Mouse (Mus musculus) retina, adult 2 months (tissue): ENCODE data around the gene Meis2.

ENCODE experiments used
- DNase-seq: peaks from one replicate; pipeline ENCODE4 v3.0.0-alpha.2; 2012; ENCODE audit warnings: low read depth, low spot score

Gene Meis2

GRCm38 (mm10) chr2:116000514-116000913, 65.1 kb downstream of the Meis2 start:
- DNase-seq, result no peak

- no peak for DNase-seq
These were observed 66.8 kb downstream of the Meis2 start for GRCm38 (mm10) chr2:115998802-115999201.

DNA sequence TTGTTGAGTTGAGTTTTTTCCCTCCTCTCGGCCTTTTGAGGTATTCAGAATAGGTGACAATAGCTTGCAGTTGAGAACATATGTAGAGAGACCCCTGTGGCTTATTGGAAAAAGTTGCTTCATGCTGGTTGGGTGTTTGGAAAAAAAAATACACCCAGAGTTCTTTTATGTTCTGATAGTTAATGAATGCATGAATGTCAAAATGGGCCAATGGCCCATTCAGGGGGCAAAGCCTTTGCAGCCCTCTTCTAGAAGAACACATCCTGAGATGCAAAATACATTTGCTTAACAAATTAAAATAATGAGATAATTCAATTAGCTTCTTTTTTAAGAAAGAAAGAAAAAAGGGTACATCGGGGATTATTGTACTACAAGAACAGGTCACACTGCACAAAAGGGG, 69.2 kb downstream of the Meis2 start:
- DNase-seq, result no peak

GRCm38 (mm10) chr2:115993877-115994276, 71.8 kb downstream of the Meis2 start:
- no peak for DNase-seq

DNA sequence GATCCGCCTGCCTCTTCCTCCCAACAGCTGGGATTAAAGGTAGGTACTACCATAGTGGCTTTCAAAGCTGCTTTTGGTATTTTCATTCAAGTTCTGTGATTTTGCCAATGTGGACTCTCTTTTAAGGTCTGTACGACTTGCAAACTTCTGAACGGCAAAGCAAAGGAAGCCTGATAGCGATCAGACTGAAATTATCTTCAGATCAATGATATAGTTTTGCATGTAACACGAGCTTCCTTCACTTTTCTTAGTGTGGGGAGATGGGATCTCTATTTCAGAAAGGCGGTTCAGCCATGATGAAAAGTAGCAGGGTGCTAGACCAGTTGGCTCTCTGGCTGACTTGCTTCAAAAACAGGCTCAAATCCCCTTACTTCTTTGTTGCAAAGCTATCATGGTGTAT, 76.4 kb downstream of the Meis2 start:
- DNase-seq, result no peak

GRCm38 (mm10) chr2:115988448-115988847, 77.2 kb downstream of the Meis2 start:
- no peak for DNase-seq

DNA sequence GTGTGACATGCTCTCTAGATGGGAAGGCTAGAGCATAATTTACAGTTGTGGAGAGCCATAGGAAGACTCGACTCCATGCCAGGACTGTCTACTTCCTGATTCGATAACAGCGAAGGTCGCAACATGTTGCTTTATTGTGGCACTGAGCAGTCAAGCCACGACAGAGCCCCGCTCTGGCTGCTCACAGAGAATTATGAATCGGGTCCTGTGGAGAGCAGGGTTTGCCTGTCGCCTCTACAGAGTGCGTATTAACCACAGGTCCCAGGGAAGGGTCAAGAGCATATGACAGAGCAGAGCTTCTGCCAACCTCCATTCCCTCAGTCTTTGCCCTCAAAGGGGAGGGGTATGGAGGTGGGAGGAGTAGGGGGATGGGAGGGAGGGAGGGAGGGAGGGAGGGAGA, 80.7 kb downstream of the Meis2 start:
- DNase-seq, result no peak

DNA sequence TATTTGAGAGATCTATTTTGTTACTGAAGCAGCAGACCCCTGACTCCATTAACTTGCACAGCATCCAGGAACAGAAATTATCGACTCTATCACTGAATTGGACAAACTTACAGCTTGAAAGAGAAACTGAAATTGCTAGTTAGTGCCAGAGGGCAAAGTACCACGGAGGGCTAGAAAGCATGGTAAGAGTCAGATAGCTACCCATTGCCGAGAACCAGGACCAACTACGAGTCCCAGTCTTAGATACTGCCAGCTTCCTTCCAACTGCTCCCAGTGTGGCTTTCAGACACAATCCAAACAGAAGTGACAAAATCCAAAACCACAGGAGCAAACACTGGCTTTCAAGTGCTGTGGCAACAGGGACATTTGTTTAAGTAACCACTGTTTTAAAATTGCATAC, 81.2 kb downstream of the Meis2 start:
- DNase-seq, result no peak

DNA sequence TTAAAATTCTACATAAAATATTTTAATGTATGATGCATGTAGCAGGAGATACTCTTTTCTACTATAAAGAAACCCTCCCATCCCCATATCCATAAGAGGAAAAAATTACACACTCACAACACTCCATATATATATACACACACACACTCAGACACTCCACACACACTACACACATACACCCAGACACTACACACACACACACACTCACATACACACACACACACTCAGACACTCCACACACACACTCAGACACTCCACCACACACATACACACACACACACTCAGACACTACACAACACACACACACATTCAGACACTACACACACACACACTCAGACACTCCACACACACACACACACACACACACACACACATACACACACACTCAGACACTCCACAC, 85.1 kb downstream of the Meis2 start:
- DNase-seq, result no peak

GRCm38 (mm10) chr2:115979683-115980476, 85.8 kb downstream of the Meis2 start:
- no peak for DNase-seq

DNA sequence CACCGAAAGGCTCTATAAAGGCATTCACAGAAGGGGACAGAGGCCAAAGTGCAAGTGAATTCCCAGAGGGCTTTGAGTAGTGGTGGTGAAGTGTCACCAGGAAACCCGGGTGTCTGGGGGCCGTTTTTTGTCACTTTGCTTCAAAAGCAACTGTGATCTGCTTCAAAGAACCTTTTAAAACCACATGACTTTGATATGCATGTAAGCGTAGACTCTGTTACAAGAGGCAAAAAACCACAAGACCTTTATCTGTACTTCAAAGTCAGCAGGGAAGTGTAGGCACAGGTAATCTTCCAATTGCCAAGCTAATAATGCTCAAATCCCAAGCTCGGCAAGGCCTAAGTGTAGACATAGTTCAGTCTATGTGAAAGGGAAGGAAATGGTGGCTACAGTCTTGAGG, 87.0 kb downstream of the Meis2 start:
- DNase-seq, result no peak

DNA sequence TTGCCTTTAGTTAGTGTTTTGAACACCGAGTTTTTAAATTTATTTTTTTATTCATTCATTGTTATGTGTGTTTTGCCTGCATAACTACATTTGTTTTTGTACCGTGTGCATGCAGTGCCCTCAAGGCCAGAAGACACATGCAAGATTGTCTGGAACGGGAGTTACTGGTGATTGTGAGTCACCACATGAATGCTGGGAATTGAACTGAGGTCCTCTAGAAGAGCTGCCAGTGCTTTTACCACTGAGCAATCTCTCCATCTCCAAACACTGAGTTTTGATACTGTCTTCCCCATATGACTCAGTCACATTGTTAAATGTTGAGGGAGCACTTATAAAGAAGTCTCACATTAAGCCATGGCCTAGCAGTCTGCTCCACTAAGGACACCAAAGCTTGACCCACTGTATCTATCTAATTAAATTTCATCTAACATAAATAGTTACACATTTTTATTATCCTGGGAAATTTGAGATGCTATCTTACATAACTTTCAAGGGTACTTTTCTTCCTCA, 94.3 kb downstream of the Meis2 start:
- DNase-seq, result no peak

- no peak for DNase-seq
These were observed 95.4 kb downstream of the Meis2 start for GRCm38 (mm10) chr2:115970091-115970820.

DNA sequence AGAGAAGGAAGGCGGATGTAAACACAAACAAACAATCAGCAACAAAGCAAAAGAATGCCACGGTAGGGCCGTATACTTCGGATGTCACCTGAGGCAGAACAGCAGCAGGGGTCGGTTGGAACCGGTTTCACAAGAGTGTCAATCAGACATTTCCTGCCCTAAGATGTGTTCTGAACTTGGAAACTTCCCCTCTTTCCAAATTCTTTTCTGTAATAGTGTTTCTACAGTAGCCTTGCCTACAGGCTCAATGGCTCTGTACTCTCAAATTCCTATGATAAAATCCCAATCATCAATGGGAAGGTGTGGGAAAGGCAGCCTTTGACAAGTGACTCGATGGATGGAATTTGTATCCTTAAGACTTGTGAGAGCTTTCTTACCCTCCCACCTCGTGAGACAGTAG, 96.4 kb downstream of the Meis2 start:
- no peak for DNase-seq

DNA sequence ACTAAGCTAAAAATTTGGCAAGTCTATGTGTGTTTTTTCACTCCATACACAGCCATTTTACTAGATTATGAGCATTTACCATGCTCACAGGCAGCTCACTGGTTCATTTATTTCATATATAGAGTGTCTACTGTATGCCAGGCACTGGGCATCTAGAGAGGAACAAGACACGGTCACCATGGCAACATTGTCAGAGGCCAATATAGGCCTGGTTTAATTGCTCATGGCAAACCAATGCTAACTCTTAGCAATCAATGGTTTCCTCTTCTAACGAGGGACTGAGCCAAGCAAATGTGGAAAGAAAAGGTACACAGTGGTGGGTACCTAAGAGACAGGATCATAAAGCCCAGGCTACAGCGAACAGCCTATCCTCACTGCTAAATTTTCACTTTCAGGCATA, 100.7 kb downstream of the Meis2 start:
- no peak for DNase-seq

DNA sequence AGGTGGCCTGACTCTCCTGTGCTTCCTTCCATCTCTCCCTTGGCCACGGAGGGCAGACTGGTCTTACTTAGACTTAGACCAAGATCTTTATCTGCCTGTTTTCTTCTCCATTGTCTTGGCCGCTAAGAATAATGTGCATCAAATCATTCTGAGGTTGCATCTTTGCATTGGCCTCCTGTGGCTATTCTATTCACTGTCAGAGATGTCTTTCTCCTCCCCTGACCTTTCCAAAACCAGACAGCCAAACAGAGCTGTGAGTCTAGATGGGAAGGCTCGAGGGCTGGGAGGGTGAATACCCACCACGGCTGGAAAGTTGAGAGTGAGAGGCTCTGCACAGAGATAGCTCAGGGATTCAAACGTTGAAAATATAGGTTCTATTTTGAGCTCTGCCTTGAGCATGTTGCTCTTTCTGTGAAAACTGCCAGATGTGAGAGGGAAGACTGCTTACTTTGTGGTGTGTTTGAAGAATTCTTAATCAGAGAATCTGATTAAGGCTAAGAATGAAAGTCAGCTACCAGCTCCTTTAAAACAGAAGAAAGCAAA, 102.3 kb downstream of the Meis2 start:
- DNase-seq, result no peak

DNA sequence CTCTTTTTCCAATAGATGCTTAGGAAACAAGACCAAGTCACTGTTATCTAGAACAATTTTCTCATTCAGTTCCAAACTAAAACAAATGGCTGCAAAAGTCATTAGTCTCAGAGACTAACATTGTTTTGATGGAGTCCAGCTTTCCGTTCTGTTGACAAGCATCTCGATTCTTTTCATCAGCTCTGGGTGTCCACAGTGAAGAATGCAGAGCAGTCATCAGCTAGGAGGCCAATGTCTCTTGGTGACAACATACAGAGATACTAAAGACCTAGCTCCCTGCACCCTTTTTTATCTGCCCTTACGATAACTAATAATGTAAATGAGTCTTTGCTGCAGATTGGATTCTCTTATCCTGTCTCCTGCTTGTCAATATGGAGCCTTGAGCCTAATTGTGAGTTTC, 102.9 kb downstream of the Meis2 start:
- no peak for DNase-seq

- no peak for DNase-seq
These were observed 103.5 kb downstream of the Meis2 start for GRCm38 (mm10) chr2:115962113-115962512.

DNA sequence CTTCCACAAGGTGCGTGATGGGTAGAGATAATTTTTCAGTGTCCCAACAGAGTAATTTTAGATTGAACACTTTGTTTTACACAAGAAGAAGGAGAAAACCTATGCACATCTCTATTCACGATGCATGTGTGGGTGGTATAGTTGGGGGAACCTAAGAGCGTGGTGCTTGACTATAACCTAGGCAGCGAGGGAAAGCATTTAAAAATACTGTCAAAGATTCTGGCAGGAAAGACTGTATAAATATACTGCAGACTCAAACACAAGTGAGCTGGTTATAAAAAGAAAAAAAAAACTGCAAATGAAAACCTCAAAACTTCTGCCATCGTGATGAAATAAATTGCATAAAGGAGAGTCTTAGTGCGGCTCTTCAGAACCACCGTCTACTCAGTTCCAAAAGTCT, 105.0 kb downstream of the Meis2 start:
- DNase-seq, result no peak

- no peak for DNase-seq
These were observed 108.9 kb downstream of the Meis2 start for GRCm38 (mm10) chr2:115956786-115957185.

DNA sequence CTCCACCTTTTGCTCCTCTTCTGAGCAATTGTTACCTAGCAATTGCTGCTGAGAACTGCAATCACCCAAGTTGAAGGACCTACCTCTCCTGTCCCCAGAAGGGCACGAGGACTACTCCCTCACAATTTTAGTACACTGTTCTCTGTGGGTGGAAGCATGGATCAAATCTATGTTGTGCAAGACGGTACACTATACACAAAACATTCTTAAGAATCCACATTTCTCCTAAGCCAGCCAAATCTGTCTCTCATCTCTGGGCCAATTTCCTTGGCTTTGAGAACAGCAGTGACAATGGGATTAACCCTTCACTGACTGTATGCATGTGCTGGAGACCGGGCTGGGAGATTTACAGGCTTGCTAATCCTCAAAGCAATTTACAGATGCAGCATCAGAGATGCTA, 115.0 kb downstream of the Meis2 start:
- no peak for DNase-seq

GRCm38 (mm10) chr2:115948630-115949426, 116.8 kb downstream of the Meis2 start:
- DNase-seq, result no peak
